Mouse (Mus musculus): ENCODE results near the gene Gm45799.

Gene Gm45799

DNA sequence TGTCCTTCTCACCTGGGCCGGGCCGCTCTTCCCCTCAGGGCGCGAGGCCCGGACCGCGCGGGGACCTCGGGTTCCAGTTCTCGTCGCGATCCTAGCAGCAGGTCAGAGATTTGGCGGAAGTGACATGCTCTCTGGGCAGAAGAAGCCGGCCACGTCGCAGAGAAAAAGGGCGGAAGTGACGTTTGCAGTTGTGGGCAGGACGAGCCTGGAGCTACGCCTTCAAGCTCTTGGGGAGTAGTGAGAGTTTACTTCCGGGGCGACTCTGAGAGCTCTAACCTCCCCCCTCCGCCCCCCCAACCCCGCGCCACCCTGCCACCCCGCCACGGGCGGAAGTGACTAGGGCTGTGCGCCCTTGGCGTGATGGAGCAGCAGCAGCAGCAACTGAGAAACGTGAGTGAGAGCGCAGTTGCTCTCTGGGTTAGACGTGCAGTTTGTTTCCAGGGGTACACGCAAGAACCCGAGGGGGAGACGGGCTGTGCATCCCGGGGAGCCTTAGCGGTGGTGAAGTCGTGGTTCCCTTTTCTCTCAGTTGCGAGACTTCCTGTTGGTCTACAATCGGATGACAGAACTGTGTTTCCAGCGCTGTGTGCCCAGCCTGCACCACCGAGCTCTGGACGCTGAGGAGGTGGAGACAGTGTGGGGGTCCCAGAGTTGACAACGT, at the start of gene Gm45799, which contains the start of gene Arfip2:
Gm45799 (plus strand) TSS at position 320 of the 661 bp plus-strand sequence.
Arfip2 (minus strand) TSS at position 184 of the 661 bp plus-strand sequence.
- peak; percentile 93 for DNase-seq (ENCODE audit: low spot score in 2 of 2)

DNA sequence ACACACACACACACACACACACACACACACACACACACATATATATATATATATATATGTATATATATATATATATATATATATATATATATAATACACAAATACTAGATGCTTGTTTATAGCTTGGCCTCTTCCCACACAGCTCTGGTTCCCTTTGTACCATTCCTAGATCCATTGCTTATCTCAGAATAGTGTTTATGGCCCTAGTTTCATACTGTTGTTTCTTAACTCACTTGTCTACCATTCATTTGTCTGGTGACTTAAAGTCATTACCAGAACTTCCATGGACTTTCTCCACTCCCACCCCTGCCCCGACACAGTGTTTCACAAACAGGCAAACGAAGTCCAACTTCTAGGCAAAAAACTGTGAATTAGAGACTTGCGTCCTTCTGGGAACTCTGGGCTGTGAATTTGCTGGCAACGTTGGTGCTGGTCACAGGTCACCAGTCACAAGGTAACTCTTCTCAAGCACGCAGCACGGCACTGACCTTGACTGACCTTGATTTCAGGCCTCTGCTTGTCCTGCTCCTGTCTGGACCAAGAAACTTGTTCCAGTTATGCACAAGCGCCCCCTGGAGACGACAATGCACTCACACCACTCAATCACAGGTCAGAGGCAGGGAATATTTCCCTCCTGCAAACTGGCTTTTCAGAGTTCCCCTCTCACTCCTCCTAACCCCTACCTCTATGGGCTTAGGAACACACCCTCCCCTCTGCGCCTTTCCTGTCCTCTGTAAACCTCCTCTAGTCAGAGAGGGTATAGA, 37.3 kb upstream of the Gm45799 start:
- peak in 1 of 2 experiments; percentile 70 for DNase-seq (ENCODE audit: low spot score in 2 of 2)

DNA sequence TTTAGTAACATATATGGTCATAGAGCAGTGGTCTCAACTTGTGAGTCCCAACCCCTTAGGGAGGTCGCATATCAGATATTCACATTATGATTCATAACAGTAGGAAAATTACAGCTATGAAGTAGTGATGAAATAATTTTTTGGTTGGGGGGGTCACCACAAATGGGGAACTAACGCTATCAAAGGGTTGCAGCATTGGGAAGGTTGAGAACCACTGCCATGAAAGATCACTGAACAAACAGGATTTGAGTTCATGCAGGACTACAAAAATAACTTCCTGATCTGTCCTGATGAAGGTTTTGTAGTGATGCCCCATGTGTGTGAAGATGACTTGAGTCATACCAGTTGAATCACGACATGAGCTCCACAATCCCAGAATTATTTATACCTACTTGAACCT, 31.9 kb upstream of the Gm45799 start:
- DNase-seq (ENCODE audit: low spot score in 2 of 2) = no peak

DNA sequence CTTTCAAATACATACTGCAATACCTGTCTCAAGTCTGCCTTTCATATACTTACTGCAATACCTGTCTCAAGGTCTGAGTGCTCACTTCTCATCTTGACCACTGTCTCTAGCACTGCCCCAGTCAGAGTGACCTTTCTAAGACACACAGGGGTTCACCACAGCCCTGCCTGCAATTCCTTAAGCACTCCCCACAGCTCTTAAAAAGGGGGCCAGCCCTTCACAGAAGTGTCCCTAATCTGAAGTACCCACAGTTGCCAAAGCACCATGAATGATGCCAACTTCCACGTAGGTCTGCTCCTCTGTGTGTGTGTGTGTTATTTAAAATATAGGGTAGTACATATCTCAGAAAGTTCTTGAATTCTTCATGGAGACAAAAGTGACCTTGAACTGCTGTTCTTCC, 28.6 kb upstream of the Gm45799 start:
- no peak for DNase-seq (ENCODE audit: low spot score in 2 of 2)

DNA sequence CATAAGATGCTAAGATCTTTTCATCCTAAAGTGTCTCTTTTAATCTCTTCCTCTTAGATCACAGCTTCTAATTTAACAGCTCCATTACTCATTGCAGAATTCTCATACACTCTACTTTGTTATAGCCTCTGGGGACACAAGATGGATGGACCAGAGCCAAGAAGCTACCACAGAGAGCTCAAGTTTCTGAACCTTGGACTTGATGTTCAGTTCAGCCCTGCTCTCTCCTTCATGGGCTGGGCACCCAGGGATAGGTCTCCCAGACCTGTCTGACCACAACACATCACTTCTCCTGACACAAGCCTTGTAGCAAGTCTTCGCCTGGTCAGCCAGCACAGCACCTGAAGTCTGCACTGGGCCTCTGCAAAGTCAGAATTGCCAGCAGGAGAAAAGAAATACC, 26.0 kb upstream of the Gm45799 start:
- DNase-seq (ENCODE audit: low spot score in 2 of 2) = no peak

DNA sequence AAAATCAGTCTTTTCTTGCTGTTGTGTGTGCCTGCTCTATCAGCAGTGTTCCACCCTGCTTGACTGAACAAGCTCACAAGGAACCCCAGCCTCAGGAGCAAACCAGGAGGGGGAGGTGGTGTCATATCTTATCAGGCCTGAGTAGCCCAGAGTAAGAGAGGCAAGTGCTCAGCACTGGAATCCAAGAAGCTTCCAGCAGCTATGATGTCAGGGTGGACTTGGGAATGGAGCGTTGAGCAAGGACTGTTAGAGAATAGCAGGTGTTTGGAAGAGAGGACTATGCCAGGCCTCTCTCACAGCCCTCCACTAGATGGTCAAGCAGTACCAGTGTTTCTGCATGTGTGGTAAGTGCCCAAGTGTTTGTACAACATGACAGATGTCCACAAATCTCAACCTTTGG, 24.6 kb upstream of the Gm45799 start:
- DNase-seq (ENCODE audit: low spot score in 2 of 2) = no peak

DNA sequence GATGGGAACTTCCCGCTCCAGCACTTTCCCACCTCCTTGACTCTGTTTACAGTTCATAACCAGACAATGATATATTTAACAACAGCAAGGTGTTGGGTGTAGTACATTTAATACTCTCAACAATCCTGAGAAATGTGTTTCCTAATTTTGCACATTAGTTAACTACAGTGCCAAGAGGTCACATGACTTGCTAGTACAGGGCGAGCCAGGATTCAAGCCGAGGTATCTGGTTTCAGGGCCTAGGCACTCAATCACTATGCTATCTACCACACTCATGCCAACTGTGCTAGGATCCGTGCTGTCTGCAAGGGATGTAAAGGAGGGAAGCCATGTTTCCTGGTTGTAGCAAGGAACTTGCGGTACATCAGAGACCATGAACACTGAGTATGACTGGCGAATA, 23.8 kb upstream of the Gm45799 start:
- DNase-seq (ENCODE audit: low spot score in 2 of 2) = no peak

DNA sequence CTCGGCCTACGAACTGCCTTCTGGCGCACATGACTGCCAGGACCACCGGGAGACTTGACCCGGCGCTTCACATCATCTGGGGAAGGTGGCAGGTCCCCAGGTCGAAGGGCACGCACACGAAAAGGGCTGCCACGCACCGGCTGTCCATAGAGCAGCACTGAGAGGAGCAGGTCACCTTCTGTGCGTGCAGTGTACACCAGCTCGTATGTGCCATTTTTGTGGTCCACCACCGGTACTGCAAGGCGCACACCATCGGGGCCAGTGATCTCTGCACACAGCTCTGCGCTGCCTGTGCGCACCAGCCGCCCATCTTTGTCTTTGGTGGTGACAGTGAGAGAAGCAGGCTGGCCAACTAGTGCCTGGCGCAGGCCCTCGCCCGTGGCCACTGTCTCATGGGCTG, 22.5 kb upstream of the Gm45799 start:
- no peak for DNase-seq (ENCODE audit: low spot score in 2 of 2)

DNA sequence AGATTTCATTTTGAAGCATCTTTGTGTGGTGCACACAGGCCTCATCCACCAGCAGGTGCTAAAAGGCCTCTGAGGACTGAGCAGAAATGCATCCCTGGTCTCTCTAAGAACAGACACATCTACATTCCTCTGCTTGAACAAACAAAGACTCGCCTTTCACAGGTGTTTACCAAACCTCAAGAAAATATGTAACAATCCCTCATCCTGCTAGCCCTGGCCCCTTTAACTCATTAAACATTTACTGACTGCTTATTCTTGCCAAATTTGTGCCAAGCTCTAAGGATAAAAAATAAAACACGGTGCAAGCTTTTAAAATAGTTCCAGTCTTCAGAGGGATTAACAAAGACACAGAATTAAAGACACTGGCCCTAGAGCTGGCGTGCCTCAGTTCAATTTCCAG, 20.7 kb upstream of the Gm45799 start:
- DNase-seq (ENCODE audit: low spot score in 2 of 2) = no peak

DNA sequence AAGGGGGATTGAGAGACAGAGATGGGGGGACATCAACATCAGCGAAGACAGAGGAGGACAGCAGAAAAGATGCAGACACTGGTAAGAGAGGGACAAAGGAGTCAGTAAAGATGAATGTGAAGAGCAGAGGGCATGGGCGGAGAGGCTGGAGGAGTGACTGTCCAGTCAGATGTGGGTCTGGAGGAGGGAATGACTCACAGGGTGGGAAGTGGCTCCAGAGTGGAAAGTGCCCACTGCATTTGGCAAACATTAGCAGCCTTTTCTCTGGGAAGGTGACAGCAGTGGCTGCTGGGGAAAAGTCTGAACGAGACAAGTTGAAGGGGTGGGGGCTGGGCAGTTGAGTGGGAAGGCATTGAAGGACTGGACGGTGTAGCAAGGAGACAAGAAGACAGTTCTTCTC, 19.3 kb upstream of the Gm45799 start:
- DNase-seq (ENCODE audit: low spot score in 2 of 2) = no peak

DNA sequence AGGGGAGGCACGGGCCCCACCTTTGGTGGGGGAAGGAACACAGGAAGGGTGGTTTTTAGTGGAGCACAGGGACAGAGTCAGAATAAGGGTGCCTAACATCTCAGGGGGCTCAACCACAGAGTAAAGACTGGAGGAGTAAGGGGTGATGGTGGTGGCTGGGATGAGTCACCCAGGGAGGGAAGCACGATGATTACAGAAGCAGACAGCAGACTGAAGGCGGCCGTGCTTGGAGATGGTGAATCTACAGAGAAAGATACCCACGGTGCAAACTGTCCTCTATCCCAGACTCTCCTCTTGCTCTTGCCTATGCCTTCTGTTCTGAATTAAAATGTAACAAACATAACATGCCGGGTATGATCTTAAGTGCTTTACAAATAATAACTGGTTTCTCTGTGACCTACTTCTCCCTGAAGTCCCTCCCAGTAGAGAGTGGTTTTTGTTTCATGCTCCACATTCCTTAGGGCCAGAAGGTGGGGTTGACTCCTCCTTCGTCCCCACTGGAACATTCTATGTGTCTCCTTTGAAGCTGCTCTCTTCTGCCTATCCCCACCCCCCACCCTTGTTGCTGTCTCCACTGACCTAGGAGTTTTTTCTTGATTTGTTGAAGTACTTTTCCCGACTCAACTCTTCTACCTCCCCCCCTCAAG, 18.6 kb upstream of the Gm45799 start:
- DNase-seq (ENCODE audit: low spot score in 2 of 2) = no peak

DNA sequence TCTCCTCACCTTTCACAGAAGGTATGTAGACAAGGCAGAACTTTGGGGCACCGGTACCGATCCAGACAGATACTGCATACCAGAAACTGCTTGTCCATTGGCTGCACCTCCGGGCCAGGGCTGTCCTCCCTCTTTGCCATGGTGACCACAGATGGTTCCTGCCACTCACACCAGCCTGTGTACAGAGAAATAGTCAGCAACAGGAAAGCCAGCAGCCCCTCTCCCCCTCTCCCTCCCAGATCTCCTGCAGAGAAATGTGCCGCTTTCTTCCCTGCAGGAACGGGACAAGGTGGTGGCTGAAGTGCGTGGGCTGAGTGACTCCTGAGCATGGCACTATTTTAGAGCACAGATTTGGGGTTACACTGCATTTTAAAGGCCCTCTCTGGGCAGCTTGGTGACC, 15.0 kb upstream of the Gm45799 start:
- no peak for DNase-seq (ENCODE audit: low spot score in 2 of 2)

DNA sequence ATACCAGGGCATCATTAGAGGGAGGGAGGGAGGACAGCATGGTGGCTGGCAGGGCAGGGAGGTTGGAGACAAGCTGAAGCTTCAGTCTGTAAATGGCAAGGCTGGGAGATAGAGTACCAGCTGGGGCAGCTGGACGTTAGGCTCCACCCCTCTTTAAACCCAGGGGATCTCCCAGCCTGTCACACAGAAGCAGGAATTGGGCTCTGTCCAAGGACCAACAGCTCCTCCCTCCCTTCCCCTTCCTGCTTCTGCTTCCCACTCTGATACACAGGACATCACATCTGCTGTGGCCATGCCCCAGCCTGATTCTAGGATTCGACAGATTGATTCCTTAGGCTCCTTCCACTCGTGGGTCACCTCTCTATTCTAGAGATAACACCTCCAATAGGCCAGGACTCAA, 11.7 kb upstream of the Gm45799 start:
- peak in 1 of 2 experiments; percentile 38 for DNase-seq (ENCODE audit: low spot score in 2 of 2)

DNA sequence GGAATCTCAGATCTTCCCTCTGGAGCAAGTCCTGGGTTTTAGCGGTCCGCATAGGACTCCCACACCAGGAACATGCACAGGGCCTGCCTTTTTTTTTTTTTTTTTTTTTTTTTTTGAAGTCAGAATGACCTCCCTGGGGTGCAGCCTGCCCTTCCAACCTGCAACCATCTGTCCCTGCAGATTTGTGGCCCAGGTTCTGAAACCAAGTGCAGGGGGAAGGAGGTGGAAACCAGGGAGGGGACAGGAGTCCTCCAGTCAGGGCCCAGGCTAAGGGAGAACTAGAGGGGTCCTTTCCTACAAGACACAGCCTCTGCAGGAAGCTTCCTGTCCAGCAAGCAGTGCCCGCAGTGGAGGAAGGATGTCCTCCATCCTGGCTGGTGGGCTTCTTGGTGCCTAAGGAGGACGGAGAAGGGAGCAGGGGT, 7.8 kb upstream of the Gm45799 start:
- peak in 1 of 2 experiments; percentile 26 for DNase-seq (ENCODE audit: low spot score in 2 of 2)

DNA sequence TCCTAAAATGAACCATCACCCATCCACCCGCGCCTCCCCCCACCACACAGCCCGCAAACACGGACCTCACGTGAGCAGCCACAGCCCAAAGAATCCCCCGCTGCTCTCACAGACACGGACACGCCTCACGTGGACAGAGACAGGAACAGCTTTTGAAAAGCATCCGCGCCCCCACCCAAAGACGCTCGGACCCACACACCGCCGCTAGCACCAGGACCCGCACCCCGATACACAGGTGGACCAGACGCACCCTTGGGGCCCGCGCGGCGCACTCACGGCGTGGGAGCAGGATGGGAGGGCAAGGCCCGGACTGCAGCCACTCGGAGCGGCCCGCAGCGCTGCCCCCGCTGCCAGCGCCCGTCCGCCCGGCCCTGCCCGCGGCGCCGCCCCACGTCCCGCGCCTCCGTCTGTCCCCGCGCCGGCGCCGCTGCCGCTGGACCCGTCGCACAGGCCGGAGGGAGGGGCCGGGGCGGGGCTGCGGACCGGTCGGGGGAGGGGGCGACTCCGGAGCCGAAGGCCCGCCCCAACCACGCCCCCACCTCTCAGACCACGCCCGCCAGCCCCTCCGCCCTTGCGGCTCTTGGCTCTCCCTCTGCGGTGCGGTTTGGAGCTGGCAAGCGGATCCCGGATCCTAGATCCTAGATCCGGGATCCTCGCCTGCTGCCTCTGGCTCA, 7.1 kb upstream of the Gm45799 start, which contains the start of gene Trim3:
Trim3 (minus strand) TSS at position 445 of the 674 bp plus-strand sequence.
- peak; percentile 79 to 91 for DNase-seq (ENCODE audit: low spot score in 2 of 2)

DNA sequence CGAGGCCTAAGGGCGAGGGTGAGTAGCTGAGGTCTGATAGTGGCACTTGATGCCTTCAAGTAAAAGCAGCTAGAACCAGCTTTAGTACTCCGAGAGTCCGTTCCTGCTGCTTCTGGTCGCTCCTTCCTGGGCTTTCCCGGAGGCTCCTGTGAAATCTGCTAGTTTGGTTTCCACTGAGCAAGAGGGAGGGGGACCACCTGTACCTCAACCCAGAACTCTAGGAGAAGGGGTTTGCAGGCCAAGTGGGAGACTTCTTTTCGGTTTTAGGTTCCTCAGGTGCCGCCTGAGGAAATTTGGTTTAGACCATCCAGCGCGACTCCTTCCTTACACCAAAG, 6.6 kb upstream of the Gm45799 start:
- DNase-seq (ENCODE audit: low spot score in 2 of 2) = no peak

DNA sequence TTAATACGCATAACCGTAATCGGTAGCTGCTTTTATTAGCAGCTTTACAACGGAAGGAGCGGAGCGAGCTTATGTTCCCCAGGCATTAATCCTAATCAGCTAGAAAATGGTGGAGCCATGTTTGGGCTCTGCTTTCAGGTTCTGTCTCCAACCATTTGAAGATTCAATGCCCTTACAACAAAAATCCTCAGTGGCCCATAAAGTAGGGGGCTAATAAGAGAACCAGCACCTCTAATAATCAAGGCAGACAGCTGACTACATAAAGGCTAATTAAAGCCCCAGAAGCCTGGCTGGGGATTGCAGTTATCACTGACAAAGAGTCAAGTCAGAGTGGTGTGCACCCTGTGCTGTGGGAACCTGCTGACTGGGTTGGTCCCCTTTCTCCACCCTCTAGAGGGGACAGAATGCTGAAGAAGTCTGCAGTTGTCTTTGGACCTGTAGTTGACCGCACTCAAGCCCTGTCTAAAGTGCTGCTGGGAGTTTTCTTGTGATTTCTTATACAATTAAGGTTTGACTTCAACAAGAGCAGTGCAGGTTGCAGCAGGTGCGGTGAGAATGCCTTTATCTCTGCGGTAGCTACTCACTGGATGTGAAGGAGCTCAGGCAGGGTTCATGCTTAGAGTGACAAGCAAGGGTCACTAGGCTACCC, 6.0 kb upstream of the Gm45799 start:
- no peak for DNase-seq (ENCODE audit: low spot score in 2 of 2)

DNA sequence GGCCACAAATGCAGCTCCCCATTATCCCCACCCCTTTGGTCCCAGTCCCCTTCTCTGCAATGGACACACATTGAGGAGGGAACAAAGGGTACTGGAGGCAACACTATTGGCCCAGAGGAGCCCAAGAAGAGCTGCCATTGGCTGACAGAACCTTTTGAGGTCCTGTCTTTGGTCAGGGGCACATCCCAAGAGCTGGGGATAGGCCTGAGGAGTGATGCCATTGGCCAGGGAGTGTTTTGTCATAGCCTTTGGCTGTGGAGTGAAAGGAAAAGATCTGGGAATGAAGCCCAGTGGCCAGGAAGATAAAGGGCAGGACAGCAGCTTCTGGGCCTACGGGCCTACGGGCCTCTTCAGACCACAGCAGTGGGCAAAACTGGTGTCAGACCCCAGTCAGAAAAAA, 4.6 kb upstream of the Gm45799 start:
- no peak for DNase-seq (ENCODE audit: low spot score in 2 of 2)

DNA sequence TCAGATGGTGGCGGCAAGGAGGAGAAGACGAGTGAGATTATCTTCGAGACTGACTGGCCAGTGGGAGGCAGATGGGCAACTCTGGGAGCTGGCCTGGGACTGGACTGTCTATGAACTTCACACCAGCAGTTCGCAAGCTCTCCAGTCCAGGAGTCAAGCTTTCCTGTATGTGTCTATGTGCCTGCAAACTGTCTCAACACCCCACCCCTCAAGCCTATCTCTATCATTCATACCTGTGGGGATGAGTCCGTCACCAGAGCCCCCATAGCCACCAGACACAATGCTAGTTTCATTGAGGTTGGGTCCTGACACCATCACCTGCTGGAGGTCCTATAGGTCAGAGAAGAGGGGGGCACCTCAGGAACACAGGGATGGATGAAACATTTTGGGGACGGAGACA, 1.6 kb upstream of the Gm45799 start:
- no peak for DNase-seq (ENCODE audit: low spot score in 2 of 2)

DNA sequence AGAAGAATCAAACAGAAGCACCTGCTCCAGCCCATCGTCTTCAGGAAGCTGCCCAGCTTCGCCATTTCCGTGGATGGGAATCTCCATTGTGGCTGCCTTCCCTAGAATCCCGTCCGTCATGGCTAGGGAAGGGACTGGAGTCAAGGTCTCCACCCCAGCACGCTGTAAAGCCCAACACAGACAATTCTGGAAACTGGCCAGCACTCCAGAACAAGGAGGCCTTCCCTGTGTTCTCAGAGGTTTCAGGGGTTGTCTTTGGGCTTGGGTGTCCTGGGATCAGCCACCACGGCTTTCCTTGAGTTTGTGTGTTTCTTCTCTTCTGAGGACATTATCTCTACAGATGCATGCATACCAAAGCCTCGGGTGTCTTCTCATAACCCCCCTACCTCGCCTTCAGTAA, 1.0 kb upstream of the Gm45799 start:
- DNase-seq (ENCODE audit: low spot score in 2 of 2) = no peak

DNA sequence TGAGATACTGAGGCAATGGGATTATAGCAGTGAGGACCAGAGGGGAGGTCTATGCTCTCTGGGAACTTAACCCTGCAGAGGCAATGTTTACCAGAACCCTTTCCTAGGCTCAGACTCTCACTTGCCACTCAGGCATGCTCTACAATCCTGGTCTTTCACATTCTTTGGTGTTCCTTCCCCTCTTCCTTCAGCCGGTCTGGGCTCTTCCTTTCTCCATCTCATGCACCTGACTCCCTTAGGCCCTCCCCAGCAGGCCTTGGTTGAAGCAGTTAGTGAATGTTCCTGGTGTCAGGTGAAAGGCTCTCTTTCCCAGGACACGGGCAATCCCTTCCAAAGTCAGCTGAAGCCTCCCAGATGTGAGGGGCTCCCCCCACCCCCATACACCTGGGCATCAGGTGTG, 596 bp upstream of the Gm45799 start, which contains the start of gene Timm10b:
Timm10b (plus strand) TSS at position 301 of the 400 bp plus-strand sequence.
- no peak for DNase-seq (ENCODE audit: low spot score in 2 of 2)

DNA sequence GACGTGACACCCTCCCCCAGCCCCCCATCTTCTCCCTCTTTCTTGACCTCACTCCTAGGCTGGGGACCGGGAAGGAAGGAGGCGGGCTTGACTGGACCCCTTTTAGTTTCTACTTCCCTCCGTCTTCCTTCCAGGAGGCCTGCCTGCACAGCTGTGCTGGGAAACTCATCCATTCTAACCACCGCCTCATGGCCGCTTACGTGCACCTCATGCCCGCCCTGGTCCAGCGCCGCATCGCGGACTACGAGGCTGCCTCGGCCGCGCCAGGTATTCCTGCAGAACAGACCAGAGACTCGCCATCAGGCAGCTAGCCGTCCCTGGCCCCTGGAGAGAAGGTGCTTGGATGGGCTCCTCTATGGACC, 523 bp downstream of the Gm45799 start:
- DNase-seq (ENCODE audit: low spot score in 2 of 2) = peak in 1 of 2 experiments; percentile 22

Measured in cerebellum, postnatal 4 days (tissue).